Mouse (Mus musculus) forebrain, embryonic 11.5 days (tissue): ENCODE measurements around the gene Sf3a1. TPM values are rescaled to one million over a fixed set of nuclear protein-coding genes. Genes with fewer than 3 reads are reported as not detected.

Experiments used
- ATAC-seq: fragments of 200-750 bp; cut with Nextera tagmentation; replicated peaks from 2 replicates; pipeline ENCODE4 v1.8.0; 2017; ENCODE audit warnings: moderate TSS enrichment; ENCODE audit not compliant: low FRiP score
- DNase-seq: peaks from one replicate; pipeline ENCODE4 v3.0.0-alpha.2; 2017; ENCODE audit warnings: low spot score
- H3K27ac ChIP-seq: fragments of 300-500 bp; sonication (generic); 2 replicates; pipeline ENCODE4 v1.5.1; 2014; ENCODE audit warnings: low read depth, low read length
- H3K27me3 ChIP-seq: fragments of 300-500 bp; sonication (generic); 2 replicates; pipeline ENCODE4 v1.6.1; 2014; ENCODE audit warnings: mild to moderate bottlenecking, low read length, mixed read lengths; ENCODE audit not compliant: control insufficient read depth, insufficient read depth
- H3K36me3 ChIP-seq: fragments of 300-500 bp; sonication (generic); 2 replicates; pipeline ENCODE4 v1.6.1; 2014; ENCODE audit warnings: mild to moderate bottlenecking, low read length, moderate library complexity, mixed read lengths; ENCODE audit not compliant: control insufficient read depth, insufficient read depth
- H3K4me1 ChIP-seq: fragments of 300-500 bp; sonication (generic); replicated peaks from 2 replicates; pipeline ENCODE4 v1.6.1; 2014; ENCODE audit warnings: low read length, mixed read lengths; ENCODE audit not compliant: control insufficient read depth, insufficient read depth
- H3K4me2 ChIP-seq: fragments of 300-500 bp; sonication (generic); 2 replicates; pipeline ENCODE4 v1.6.1; 2014; ENCODE audit warnings: low read depth, mild to moderate bottlenecking, low read length, moderate library complexity, mixed read lengths; ENCODE audit not compliant: severe bottlenecking
- H3K4me3 ChIP-seq: fragments of 300-500 bp; sonication (generic); 2 replicates; pipeline ENCODE4 v1.5.1; 2014; ENCODE audit warnings: low read depth, low read length
- H3K9ac ChIP-seq: fragments of 300-500 bp; sonication (generic); 2 replicates; pipeline ENCODE4 v1.6.1; 2014; ENCODE audit warnings: low read length
- H3K9me3 ChIP-seq: fragments of 300-500 bp; sonication (generic); 2 replicates; pipeline ENCODE4 v1.6.1; 2016; ENCODE audit warnings: low read length, mixed read lengths; ENCODE audit not compliant: control insufficient read depth
- WGBS: fragments of 180-500 bp; shearing (Covaris S2); extraction: QIAGEN DNeasy Blood & Tissue Kit; methylation state at CpG from one replicate; pipeline ENCODE4 v1.1.7; 2014; 5-methylcytosine and 5-hydroxymethylcytosine counted together
- polyA plus RNA-seq: library from polyadenylated mRNA; unstranded; fragments of >200 nt; fragmentation: Nextera tagmentation; extraction: Ambion mirVana; gene quantifications from 2 replicates; pipeline ENCODE4 v1.2.1, GENCODE M21; 2014

Gene Sf3a1
- polyA plus RNA-seq, 1 experiment from 2014 or later: 108 TPM

DNA sequence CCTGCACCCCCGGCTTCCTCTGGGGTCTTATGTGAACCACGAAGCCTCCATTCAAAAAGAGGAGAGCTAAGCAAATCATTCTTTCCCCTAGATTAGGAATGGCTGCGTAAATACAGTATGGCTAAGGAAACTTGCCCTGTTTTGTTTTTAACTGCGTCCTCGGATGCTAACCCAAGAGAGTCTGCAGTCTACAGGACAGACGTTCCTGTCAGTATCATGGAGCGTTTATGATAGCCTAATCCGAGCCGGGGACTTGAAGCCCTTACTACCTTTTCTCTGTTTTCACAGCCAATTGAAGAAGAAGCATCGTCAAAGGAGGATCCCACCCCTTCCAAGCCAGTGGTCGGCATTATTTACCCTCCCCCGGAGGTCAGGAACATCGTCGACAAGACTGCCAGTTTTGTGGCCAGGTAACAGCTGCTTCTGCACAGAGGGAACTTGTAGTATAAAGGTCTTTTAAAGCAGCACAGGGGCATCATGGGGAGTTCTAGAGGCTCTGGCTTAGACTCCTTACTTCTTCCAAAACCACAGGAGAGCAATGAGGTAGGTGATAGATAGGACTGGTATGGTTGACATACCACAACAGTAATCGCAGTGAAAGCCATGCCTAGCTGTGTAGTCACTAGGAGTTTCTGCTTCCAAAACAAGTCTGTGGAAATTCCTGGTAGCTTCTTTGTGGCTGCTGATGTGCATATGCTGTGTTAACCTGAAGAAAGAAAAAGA is 769 bp downstream of the Sf3a1 start:
- 9% methylated on average over 15 of the region's 15 CpGs for WGBS
- DNase-seq (no peak), ATAC-seq (no peak)
- Histone ChIP-seq H3K4me2 (peak overlapping the region; percentile 65), H3K4me3 (peak overlapping the region; percentile 68), H3K9me3 (no peaks in the 10 kb centered on the region), H3K36me3 (peaks cover 3% of the 10 kb centered on the region; the same call in 1 of the 2 replicates), H3K27me3 (no peaks in the 10 kb centered on the region), H3K4me1 (peaks cover 11% of the 10 kb centered on the region; the same call in 1 of the 2 replicates), H3K9ac (peak overlapping the region; percentile 84), H3K27ac (no peak overlapping the region; the same call in 1 of the 2 replicates)

DNA sequence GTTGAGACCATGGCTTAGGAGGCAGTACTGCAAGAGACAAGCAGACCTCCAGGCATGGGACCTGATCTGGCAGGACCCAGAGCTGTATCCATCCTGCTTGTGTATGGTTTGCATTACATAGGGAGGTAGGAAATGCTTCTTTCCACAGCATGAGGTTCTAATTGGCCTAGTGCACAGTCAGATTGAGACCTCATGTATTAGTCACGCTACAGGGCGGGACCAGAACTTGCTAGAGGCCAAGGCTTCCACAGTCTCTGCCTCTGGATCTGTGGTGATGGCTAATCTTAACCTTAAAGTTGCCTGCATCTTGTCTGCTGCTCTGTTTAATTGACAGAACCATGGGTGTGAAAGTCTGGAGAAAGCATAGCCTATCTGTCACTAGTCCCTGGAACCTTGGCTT is 4.6 kb downstream of the Sf3a1 start:
- Histone ChIP-seq H3K27me3 (no peaks in the 10 kb centered on the region), H3K4me1 (peaks cover 11% of the 10 kb centered on the region; the same call in 1 of the 2 replicates), H3K27ac (no peak overlapping the region), H3K36me3 (peaks cover 18% of the 10 kb centered on the region), H3K9ac (no peak overlapping the region), H3K4me2 (no peak overlapping the region), H3K4me3 (no peak overlapping the region), H3K9me3 (no peaks in the 10 kb centered on the region)
- WGBS: 83% methylated on average over 2 of the region's 2 CpGs
- ATAC-seq (no peak), DNase-seq (no peak)

DNA sequence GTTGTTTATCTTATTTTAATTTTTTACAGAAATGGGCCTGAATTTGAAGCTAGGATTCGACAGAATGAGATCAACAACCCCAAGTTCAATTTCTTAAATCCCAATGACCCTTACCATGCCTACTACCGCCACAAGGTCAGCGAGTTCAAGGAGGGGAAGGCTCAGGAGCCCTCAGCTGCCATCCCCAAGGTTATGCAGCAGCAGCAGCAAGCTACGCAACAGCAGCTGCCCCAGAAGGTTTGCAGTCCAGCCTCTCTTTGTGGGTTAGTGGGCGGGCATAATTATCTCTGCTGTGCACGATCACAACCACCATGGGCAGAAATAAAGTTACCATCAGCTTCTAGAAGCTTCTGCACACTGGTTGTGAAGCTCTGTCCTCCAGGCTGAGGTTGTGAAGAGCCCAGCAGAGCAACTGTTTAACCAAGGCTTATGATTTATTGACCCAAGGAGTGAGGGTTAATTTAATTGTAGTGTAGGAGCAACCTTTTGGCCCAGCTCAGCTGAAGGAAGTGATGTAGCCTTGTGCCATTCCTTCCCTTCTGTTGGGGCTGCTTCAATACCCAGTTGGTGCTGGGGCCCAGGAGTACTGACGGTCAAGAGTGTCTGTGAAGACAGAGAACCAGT is 6.4 kb downstream of the Sf3a1 start:
- no peaks in the 10 kb centered on the region for H3K27me3 ChIP-seq
- H3K9me3 ChIP-seq: no peaks in the 10 kb centered on the region
- DNase-seq: no peak
- 95% methylated on average over 7 of the region's 7 CpGs for WGBS
- H3K4me3 ChIP-seq: no peak overlapping the region
- H3K9ac ChIP-seq: no peak overlapping the region
- ATAC-seq: no peak
- peaks cover 5% of the 10 kb centered on the region; the same call in 1 of the 2 replicates for H3K4me1 ChIP-seq
- H3K27ac ChIP-seq: no peak overlapping the region
- no peak overlapping the region for H3K4me2 ChIP-seq
- H3K36me3 ChIP-seq: peaks cover 30% of the 10 kb centered on the region

DNA sequence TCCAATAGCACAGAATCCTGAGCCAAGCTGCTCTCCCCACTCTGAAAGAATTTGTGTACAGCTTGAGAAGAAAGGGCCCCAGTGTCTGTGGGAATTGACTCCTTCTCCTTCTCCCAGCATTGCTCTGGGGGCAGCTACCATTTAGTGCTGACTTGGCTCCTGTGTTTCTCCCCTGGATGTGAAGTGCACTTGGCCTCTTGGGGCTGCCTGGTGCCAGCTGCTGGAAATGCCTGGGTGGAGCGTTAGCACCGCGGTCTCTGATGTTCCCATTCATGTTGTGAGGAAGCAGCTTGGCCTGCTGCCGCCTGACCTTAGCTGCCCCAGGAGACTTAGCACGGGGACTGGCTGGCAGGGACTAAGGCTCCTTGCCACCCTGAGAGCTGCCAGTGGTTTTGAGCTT is 14.4 kb downstream of the Sf3a1 start:
- 95% methylated on average over 5 of the region's 5 CpGs for WGBS
- Histone ChIP-seq H3K4me2 (no peak overlapping the region), H3K27me3 (no peaks in the 10 kb centered on the region), H3K27ac (no peak overlapping the region), H3K9ac (no peak overlapping the region), H3K9me3 (no peaks in the 10 kb centered on the region), H3K36me3 (peaks cover 62% of the 10 kb centered on the region), H3K4me3 (no peak overlapping the region), H3K4me1 (no peaks in the 10 kb centered on the region)
- DNase-seq (no peak), ATAC-seq (no peak)

GRCm38 (mm10) chr11:4177716-4178115 is 17.6 kb downstream of the Sf3a1 start:
- DNase-seq (no peak), ATAC-seq (no peak)
- Histone ChIP-seq H3K36me3 (peaks cover 55% of the 10 kb centered on the region), H3K4me1 (no peaks in the 10 kb centered on the region), H3K9ac (no peak overlapping the region), H3K27me3 (no peaks in the 10 kb centered on the region), H3K4me3 (no peak overlapping the region), H3K9me3 (no peaks in the 10 kb centered on the region), H3K4me2 (no peak overlapping the region), H3K27ac (no peak overlapping the region)
- WGBS: 94% methylated on average over 4 of the region's 4 CpGs

GRCm38 (mm10) chr11:4182061-4182460 is 21.9 kb downstream of the Sf3a1 start:
- Histone ChIP-seq H3K4me3 (no peak overlapping the region), H3K4me1 (no peaks in the 10 kb centered on the region), H3K36me3 (peaks cover 21% of the 10 kb centered on the region), H3K9ac (no peak overlapping the region), H3K27me3 (no peaks in the 10 kb centered on the region), H3K9me3 (no peaks in the 10 kb centered on the region), H3K27ac (no peak overlapping the region), H3K4me2 (no peak overlapping the region)
- DNase-seq (no peak), ATAC-seq (no peak)
- 10% methylated on average over 1 of the region's 1 CpGs for WGBS

- peaks cover 5% of the 10 kb centered on the region for H3K4me1 ChIP-seq
- no peak overlapping the region for H3K4me3 ChIP-seq
- H3K9me3 ChIP-seq: no peaks in the 10 kb centered on the region
- ATAC-seq (no peak), DNase-seq (no peak)
- no peak overlapping the region for H3K9ac ChIP-seq
- H3K4me2 ChIP-seq: no peak overlapping the region
- no peak overlapping the region for H3K27ac ChIP-seq
- no peaks in the 10 kb centered on the region for H3K27me3 ChIP-seq
- peaks cover 16% of the 10 kb centered on the region for H3K36me3 ChIP-seq
Observed at GRCm38 (mm10) chr11:4183511-4183910, 23.4 kb downstream of the Sf3a1 start.

DNA sequence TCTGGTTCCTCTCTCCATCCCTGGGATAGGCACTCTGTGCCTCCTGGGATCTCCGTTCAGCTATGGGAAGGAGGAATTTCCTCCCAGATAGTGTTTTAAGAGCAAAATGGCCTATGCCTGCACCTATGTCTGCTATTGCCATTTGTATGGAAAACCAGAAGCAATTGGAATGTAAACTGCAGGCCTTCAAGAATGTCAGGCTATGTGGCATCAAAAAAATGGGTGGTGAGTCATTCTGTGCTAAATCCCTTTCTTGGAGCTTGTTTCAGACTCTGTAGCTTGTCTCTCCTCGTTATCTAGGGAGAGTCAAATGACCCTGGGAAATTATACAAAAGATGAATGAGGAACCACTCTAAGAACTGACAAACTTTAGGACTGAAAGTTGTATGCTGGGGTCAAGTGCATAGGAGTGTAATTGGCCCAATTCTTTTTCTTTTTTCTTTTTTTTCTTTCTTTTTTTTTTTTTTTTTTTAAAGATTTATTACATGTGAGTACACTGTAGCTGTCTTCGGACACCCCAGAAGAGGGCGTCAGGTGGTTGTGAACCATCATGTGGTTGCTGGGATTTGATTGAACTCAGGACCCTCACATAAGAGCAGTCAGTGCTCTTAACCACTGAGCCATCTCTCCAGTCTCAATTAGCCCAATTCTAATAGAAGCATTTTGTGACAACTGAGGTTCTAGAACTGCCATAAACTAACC is 24.3 kb downstream of the Sf3a1 start:
- DNase-seq (no peak), ATAC-seq (no peak)
- Histone ChIP-seq H3K27me3 (no peaks in the 10 kb centered on the region), H3K36me3 (peaks cover 10% of the 10 kb centered on the region; the same call in 1 of the 2 replicates), H3K27ac (no peak overlapping the region), H3K9ac (no peak overlapping the region), H3K4me2 (no peak overlapping the region), H3K4me3 (no peak overlapping the region), H3K4me1 (peaks cover 5% of the 10 kb centered on the region), H3K9me3 (no peaks in the 10 kb centered on the region)
- WGBS: 67% methylated on average over 4 of the region's 4 CpGs
